Mouse (Mus musculus): Measurements from ENCODE around the gene Rccd1.
"Not testable (repeated sequence)": the region's sequence is repeated elsewhere in the genome, so short reads cannot be mapped to it uniquely, and the experiment has no call there.

Rccd1 gene

GRCm38 (mm10) chr7:80346173-80346572 lies 21.9 kb upstream of the Rccd1 start:
- DNase-seq (ENCODE audit: low spot score): no peak

- no peak for DNase-seq (ENCODE audit: low spot score)
Observed at GRCm38 (mm10) chr7:80343270-80344018, 19.2 kb upstream of the Rccd1 start.

GRCm38 (mm10) chr7:80342858-80343257 lies 18.6 kb upstream of the Rccd1 start, which contains the start of gene Hddc3:
TSS of gene Hddc3 (plus strand) at chr7:80343104.
- peak; percentile 91 for DNase-seq (ENCODE audit: low spot score)

- no peak for DNase-seq (ENCODE audit: low spot score)
Observed at GRCm38 (mm10) chr7:80341793-80342192, 17.5 kb upstream of the Rccd1 start.

- DNase-seq (ENCODE audit: low spot score): peak; percentile 81
Observed at GRCm38 (mm10) chr7:80340793-80341192, 16.5 kb upstream of the Rccd1 start, which contains the start of gene Unc45a. TSS of gene Unc45a (minus strand) at chr7:80341005.

GRCm38 (mm10) chr7:80339793-80340628 lies 15.8 kb upstream of the Rccd1 start:
- DNase-seq (ENCODE audit: low spot score): peak; percentile 98

GRCm38 (mm10) chr7:80339371-80339770 lies 15.1 kb upstream of the Rccd1 start:
- DNase-seq (ENCODE audit: low spot score): peak; percentile 44

GRCm38 (mm10) chr7:80336932-80337331 lies 12.7 kb upstream of the Rccd1 start:
- DNase-seq (ENCODE audit: low spot score): no peak

GRCm38 (mm10) chr7:80334848-80335247 lies 10.6 kb upstream of the Rccd1 start:
- DNase-seq (ENCODE audit: low spot score): no peak

- no peak for DNase-seq (ENCODE audit: low spot score)
Observed at GRCm38 (mm10) chr7:80331433-80331832, 7.2 kb upstream of the Rccd1 start.

GRCm38 (mm10) chr7:80330278-80330677 lies 6.0 kb upstream of the Rccd1 start:
- no peak for DNase-seq (ENCODE audit: low spot score)

- DNase-seq (ENCODE audit: low spot score): no peak
Observed at GRCm38 (mm10) chr7:80326076-80326475, 1.8 kb upstream of the Rccd1 start.

GRCm38 (mm10) chr7:80325292-80325868 lies 1.1 kb upstream of the Rccd1 start:
- DNase-seq (ENCODE audit: low spot score): no peak

- DNase-seq (ENCODE audit: low spot score): not testable (repeated sequence)
Observed at GRCm38 (mm10) chr7:80324816-80325119, 514 bp upstream of the Rccd1 start.

- DNase-seq (ENCODE audit: low spot score): no peak
Observed at GRCm38 (mm10) chr7:80323336-80323735, 918 bp downstream of the Rccd1 start.

- DNase-seq (ENCODE audit: low spot score): no peak
Observed at GRCm38 (mm10) chr7:80319846-80320496, 4.3 kb downstream of the Rccd1 start.

- DNase-seq (ENCODE audit: low spot score): no peak
Observed at GRCm38 (mm10) chr7:80318670-80319069, 5.6 kb downstream of the Rccd1 start.

GRCm38 (mm10) chr7:80317439-80318115 lies 6.7 kb downstream of the Rccd1 start:
- no peak for DNase-seq (ENCODE audit: low spot score)

- no peak for DNase-seq (ENCODE audit: low spot score)
Observed at GRCm38 (mm10) chr7:80315733-80316132, 8.5 kb downstream of the Rccd1 start.

GRCm38 (mm10) chr7:80310771-80311170 lies 13.5 kb downstream of the Rccd1 start:
- no peak for DNase-seq (ENCODE audit: low spot score)

GRCm38 (mm10) chr7:80307766-80308165 lies 16.5 kb downstream of the Rccd1 start:
- DNase-seq (ENCODE audit: low spot score): no peak

- no peak for DNase-seq (ENCODE audit: low spot score)
Observed at GRCm38 (mm10) chr7:80301522-80301921, 22.7 kb downstream of the Rccd1 start.

Measured in embryo, embryonic 10 days (tissue).